Mouse (Mus musculus): ENCODE results near the gene Dnah9.
A peak's percentile ranks its signal among the peaks of the same experiment; 100 is the strongest.

Dnah9 gene

GRCm38 (mm10) chr11:65927962-65928361 lies 240.4 kb downstream of the Dnah9 start:
- no peak for DNase-seq (ENCODE audit: low read depth, low spot score)

GRCm38 (mm10) chr11:65918480-65919236 lies 249.7 kb downstream of the Dnah9 start:
- no peak for DNase-seq (ENCODE audit: low read depth, low spot score)

GRCm38 (mm10) chr11:65909195-65909594 lies 259.2 kb downstream of the Dnah9 start:
- no peak for DNase-seq (ENCODE audit: low read depth, low spot score)

GRCm38 (mm10) chr11:65905487-65905886 lies 262.9 kb downstream of the Dnah9 start:
- DNase-seq (ENCODE audit: low read depth, low spot score): no peak

- DNase-seq (ENCODE audit: low read depth, low spot score): no peak
These were observed 264.4 kb downstream of the Dnah9 start for GRCm38 (mm10) chr11:65903944-65904343.

GRCm38 (mm10) chr11:65881465-65881864 lies 286.9 kb downstream of the Dnah9 start:
- DNase-seq (ENCODE audit: low read depth, low spot score): no peak

- no peak for DNase-seq (ENCODE audit: low read depth, low spot score)
These were observed 291.1 kb downstream of the Dnah9 start for GRCm38 (mm10) chr11:65877146-65877775.

- DNase-seq (ENCODE audit: low read depth, low spot score): no peak
These were observed 306.9 kb downstream of the Dnah9 start for GRCm38 (mm10) chr11:65861476-65861875.

GRCm38 (mm10) chr11:65852066-65852465 lies 316.3 kb downstream of the Dnah9 start:
- peak; percentile 29 for DNase-seq (ENCODE audit: low read depth, low spot score)

GRCm38 (mm10) chr11:65846446-65846845 lies 321.9 kb downstream of the Dnah9 start:
- no peak for DNase-seq (ENCODE audit: low read depth, low spot score)

- no peak for DNase-seq (ENCODE audit: low read depth, low spot score)
These were observed 329.4 kb downstream of the Dnah9 start for GRCm38 (mm10) chr11:65838999-65839398.

GRCm38 (mm10) chr11:65824556-65824955 lies 343.8 kb downstream of the Dnah9 start:
- DNase-seq (ENCODE audit: low read depth, low spot score): no peak

GRCm38 (mm10) chr11:65820877-65821276 lies 347.5 kb downstream of the Dnah9 start:
- DNase-seq (ENCODE audit: low read depth, low spot score): peak; percentile 63

- DNase-seq (ENCODE audit: low read depth, low spot score): no peak
These were observed 348.1 kb downstream of the Dnah9 start for GRCm38 (mm10) chr11:65820280-65820679.

GRCm38 (mm10) chr11:65818193-65818592 lies 350.2 kb downstream of the Dnah9 start:
- DNase-seq (ENCODE audit: low read depth, low spot score): no peak

- DNase-seq (ENCODE audit: low read depth, low spot score): no peak
These were observed 352.1 kb downstream of the Dnah9 start for GRCm38 (mm10) chr11:65816237-65816636.

- no peak for DNase-seq (ENCODE audit: low read depth, low spot score)
These were observed 354.0 kb downstream of the Dnah9 start for GRCm38 (mm10) chr11:65814381-65814780.

GRCm38 (mm10) chr11:65812088-65812487 lies 356.3 kb downstream of the Dnah9 start:
- DNase-seq (ENCODE audit: low read depth, low spot score): no peak

GRCm38 (mm10) chr11:65807601-65808000 lies 360.8 kb downstream of the Dnah9 start:
- DNase-seq (ENCODE audit: low read depth, low spot score): no peak

GRCm38 (mm10) chr11:65806909-65807504 lies 361.3 kb downstream of the Dnah9 start, which contains the start of gene Zkscan6:
Gene Zkscan6, plus strand, starts transcription at chr11:65807175.
- peak; percentile 76 for DNase-seq (ENCODE audit: low read depth, low spot score)

- no peak for DNase-seq (ENCODE audit: low read depth, low spot score)
These were observed 361.9 kb downstream of the Dnah9 start for GRCm38 (mm10) chr11:65806321-65806904.

GRCm38 (mm10) chr11:65801899-65802298 lies 366.5 kb downstream of the Dnah9 start:
- DNase-seq (ENCODE audit: low read depth, low spot score): no peak

Data from WW6 (cell line).